Mouse (Mus musculus): ENCODE measurements around the gene Hoxd3.

Hoxd3 gene

GRCm38 (mm10) chr2:74726973-74727639 is 15.4 kb downstream of the Hoxd3 start:
- DNase-seq (ENCODE audit: low spot score in 2 of 2), result no peak

DNA sequence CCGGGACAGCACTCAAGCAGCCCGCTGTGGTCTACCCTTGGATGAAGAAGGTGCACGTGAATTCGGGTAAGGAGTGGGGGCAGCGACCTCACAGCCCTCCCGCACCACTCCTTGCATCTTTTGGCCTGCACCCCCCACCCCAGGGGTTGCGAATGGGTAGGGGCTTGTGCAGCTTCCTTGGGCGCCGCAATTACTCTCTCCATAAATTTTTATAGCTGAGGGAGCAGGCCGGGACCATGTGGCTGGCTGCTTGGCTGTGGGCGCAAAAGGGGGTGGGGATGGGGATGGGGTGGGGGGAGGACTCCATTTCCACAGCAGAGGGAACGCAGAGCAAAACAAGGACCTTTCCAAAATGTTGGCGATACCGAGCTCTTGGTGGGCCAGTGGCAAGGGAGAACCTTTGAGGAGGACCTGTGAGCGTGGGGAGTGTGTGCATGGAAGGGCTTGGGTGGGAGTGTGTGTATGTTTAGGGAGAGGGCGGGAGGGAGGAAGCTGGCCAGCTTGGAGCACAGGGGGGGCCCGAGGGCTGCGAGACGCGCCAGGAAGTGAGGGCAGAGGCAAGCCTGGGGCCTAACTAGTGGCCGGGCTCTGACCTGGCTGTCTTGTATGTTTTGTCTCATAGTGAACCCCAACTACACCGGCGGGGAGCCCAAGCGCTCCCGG is 16.0 kb downstream of the Hoxd3 start:
- DNase-seq (ENCODE audit: low spot score in 2 of 2), result no peak

- DNase-seq (ENCODE audit: low spot score in 2 of 2), result no peak
These were observed 16.6 kb downstream of the Hoxd3 start for GRCm38 (mm10) chr2:74728303-74728680.

- no peak for DNase-seq (ENCODE audit: low spot score in 2 of 2)
These were observed 18.6 kb downstream of the Hoxd3 start for GRCm38 (mm10) chr2:74730331-74730730.

DNA sequence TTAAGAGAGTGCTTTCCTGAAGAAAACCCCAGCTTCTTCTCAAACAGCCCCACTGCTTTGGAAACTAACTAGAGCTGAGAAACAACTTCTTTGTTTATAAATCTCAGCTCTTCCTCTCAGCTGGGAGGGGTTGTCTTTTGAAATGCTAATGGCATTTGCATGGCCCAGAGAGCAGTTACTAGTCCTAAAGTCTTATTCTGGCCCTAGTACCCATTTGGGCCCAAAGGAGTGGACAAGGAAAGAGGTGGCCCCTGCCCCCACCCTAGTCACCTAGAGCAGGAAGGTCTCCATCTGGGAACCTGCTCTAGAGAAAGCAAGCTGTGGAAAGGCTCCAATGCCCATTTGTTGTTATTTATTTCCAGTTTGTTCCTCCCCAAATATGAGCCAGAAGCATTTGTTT is 19.3 kb downstream of the Hoxd3 start:
- DNase-seq (ENCODE audit: low spot score in 2 of 2), result no peak

- no peak for DNase-seq (ENCODE audit: low spot score in 2 of 2)
These were observed 20.2 kb downstream of the Hoxd3 start for GRCm38 (mm10) chr2:74731799-74732512.

- no peak for DNase-seq (ENCODE audit: low spot score in 2 of 2)
These were observed 21.0 kb downstream of the Hoxd3 start for GRCm38 (mm10) chr2:74732513-74733316.

- DNase-seq (ENCODE audit: low spot score in 2 of 2), result no peak
These were observed 21.6 kb downstream of the Hoxd3 start for GRCm38 (mm10) chr2:74733317-74733661.

DNA sequence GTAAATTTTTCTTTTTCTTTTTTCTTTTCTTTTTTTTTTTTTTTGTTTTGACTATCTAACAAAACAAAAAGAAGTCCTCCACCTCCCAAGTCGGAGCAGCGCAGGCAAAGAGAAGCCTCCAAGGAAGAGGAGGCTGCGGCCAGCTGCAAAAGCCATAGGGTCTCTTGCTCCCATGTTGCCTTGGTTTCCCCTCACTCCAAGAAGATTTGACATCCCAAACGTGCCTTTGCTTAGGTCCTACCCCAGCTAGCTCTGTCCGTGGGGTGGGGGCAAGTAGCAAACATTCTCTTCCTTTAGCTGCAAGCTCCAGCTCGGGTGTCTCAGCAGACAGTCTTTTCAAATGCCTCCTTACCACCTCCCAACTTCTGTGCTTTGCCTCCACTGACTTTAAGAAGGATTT is 22.0 kb downstream of the Hoxd3 start:
- DNase-seq (ENCODE audit: low spot score in 2 of 2), result no peak

- DNase-seq (ENCODE audit: low spot score in 2 of 2), result no peak
These were observed 22.7 kb downstream of the Hoxd3 start for GRCm38 (mm10) chr2:74734451-74734850.

DNA sequence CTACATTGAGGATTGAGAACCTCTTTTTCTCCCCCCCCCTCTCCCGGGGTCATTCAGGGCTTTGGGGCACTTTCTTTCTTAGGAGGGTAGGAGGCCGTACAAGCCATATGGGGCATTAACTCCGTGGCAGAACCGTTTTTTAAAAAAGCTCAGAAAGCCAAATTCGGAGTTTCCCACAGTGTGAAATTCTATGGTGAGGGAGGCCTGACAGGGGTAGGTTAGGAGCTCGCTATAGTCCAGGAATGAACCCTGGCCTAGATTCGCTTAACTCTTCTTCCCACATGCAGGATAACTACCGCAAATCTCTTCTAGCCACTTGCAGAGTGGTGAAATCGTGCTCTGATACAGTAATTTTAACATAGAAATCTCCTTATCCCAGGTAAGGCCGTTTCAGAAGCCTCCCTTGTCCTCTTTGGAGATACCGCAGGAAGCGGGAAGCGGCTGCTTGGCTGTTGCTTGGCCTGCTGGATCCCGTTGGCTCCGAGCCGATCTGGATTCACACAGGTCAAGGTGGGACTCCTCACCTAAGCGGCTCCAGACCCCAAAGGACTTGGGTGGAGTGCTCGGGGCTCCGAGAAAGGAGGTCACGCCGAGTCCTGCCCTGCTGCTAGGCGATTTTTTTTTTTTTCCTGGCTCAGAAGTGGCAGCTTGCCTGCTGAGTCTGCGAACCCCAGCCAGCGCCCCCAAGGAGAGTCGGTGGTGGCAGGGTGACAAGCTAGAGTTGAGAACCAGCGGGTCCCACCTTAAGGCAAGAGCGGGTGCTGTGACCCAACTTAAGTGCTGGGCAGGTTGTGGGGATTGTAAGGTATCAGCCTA is 23.5 kb downstream of the Hoxd3 start:
- DNase-seq (ENCODE audit: low spot score in 2 of 2), result no peak

DNA sequence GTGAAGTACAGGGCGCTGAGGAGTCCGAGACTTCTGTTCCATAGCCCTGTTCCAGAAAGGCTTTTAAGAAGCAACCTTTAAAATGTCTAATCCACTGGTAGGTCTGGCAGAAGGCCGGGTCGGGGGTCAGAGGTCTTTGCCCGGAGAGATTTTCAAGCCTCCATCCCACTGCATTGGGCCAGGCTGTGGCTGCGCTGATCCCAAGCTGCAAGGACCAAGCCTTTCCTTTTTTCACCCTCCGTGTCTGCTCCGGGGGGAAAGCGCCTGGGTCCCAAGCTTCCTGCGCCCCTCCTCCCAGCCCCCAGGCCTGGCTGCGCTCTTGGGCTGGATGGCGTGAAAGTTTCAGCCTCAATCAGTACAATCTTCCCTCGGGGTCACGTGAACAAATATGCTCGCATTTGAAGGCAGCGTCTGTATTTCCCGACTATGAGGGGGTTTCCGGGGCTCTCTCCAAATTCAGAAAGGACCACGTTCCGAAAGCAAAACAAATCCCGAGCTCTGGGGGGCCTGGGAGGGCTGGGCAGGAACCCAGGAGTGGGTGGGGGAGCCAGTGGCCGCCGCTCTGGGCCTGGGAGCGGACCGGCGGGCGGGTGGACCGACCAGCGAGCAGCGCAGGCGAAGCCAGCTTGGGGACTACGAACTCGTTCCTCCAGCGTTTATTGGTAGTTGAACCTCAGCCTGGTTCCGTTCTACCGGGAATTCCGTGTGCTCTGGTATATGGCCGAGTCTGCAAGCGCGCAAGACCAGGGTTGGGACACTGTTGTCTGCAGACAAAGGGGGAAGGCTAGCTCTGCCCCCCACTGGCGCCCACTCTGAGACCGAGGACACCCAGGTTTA is 24.3 kb downstream of the Hoxd3 start:
- DNase-seq (ENCODE audit: low spot score in 2 of 2), result no peak

DNA sequence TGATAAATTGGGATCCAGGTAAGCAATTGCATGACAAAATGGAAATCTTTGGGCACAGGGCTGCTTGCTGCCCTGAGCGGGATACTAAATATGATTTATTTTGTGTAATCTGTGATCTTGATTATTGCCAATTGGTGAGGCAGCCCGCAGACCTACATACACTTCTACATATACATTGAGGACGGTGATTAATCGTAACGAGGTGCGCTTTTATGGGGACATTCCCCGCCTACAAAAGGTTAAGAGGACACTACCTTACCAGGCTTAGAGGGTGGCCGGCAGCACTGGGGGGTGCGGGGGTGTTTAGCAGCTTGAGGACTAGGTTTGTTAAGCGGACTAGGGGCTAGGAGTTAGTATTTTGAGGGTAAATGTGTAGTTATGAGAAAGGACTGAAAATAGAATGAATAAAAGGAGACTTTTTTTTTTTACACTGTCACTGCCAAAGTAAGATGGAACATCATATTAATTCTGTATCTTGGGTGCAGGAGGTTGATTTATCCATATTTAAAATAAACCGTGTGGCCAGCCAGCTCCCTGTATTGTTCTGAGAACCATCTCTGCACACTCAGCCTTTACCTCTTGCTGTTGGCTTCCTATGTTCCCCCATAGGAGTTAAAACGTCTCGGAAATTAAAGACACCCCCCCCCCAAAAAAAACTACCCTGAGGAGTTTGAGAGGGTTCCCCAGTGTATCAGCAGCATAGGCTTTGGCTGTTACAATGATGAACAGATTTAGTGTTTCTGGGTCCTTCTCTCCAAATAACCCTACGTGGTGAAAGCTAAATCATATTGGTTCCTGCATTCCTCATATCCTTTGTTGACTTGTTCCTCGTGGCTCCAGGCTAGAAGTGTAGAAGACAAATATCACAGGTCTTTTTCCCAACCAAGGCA is 25.2 kb downstream of the Hoxd3 start:
- no peak for DNase-seq (ENCODE audit: low spot score in 2 of 2)

DNA sequence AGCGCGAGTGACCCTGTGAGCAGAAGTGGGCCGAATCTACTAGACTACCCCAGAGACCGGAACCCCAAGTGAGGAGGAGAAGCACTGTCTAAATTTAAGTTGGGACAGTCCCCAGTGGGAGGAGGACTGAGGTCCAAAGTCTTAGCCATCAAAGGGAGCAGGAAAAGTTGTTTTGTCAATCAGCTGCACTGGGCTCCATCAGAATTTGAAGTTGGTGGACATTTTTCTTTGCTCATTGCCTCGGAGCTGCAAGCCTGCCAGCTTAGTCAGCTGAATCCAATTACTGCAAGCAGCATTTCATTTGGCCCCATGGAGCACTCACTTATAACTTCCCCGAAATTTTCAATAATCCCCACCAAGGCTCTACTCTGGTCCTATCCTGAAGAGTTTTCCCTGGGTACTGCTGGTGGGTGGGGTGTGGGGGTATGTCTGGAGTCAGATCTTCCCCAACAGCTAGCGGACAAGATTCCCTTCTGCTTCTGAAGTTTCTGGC is 25.9 kb downstream of the Hoxd3 start:
- no peak for DNase-seq (ENCODE audit: low spot score in 2 of 2)

DNA sequence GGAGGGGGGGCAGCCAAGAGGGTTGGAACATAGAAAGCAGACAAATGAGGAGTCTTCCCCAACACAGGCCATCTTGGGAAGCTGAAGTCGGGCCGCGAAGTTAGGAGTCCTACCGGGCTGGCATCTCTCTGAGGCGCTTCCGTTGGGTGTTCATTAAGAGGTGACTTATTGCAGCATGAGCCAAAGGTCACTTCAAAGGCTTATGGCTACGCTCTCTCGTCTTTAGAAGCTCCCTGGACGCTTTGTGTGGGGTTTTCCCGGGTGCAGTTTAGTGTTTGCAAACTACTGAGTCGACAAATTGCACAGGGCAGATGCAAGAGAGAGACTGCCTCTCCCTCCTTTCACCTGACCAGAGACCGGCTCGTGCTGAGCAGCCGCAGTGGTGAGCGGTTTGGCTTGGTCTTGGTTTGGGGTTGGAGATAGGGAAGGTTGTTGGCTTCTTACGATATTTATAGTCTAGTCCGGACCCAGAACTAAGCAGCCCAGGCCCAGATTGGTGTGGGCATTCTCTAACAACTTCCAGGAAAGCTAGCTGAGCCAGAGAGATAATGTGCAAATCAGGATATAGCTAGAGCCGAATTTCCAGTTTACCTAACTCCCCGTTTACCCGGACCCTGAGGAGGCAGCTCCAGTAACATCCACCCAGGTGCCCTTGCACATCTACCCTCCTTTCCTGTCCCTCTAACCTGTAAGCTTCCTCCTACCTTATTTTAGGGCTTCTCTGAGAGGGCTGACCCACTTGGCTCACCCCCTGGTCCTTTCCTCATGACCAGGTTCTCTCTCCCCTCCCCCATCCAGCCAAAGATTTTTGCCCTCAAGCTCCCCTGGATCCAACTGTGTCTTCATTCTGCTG is 27.1 kb downstream of the Hoxd3 start:
- DNase-seq (ENCODE audit: low spot score in 2 of 2), result no peak

DNA sequence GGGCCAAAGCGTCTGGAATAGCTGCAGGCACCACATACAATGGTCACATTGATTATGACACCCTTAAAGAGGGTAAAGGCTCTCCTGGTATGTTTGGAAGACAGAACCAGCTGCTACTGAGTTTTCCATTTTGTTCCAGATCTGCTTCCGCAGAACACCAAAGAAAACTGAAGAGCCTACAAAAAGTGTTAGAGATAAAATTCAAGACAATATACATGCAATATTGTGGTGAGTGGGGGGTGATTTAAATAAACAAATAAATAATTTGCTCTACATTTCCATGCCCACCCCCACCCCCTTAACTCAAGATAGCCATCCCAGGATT is 27.7 kb downstream of the Hoxd3 start:
- DNase-seq (ENCODE audit: low spot score in 2 of 2), result no peak

DNA sequence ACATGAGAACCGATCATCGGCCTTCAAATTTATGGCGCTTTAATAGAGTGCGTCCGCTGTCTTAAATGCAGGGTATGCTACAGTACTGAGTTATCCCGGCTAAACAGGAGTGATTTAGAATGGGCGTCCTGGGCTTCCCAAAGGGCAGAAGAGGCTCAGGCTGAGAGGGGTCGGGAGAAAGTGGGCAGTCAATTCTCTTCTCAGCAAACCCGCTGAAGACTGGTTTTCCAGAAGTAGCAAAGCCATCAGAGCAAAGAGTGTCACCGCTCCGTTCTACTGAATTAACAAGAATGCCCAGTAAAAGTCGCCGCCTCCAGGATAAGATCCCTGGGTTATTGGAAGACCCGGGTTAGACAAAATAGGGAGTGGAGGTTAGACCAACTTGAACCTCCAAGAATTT is 28.1 kb downstream of the Hoxd3 start:
- DNase-seq (ENCODE audit: low spot score in 2 of 2), result no peak

DNA sequence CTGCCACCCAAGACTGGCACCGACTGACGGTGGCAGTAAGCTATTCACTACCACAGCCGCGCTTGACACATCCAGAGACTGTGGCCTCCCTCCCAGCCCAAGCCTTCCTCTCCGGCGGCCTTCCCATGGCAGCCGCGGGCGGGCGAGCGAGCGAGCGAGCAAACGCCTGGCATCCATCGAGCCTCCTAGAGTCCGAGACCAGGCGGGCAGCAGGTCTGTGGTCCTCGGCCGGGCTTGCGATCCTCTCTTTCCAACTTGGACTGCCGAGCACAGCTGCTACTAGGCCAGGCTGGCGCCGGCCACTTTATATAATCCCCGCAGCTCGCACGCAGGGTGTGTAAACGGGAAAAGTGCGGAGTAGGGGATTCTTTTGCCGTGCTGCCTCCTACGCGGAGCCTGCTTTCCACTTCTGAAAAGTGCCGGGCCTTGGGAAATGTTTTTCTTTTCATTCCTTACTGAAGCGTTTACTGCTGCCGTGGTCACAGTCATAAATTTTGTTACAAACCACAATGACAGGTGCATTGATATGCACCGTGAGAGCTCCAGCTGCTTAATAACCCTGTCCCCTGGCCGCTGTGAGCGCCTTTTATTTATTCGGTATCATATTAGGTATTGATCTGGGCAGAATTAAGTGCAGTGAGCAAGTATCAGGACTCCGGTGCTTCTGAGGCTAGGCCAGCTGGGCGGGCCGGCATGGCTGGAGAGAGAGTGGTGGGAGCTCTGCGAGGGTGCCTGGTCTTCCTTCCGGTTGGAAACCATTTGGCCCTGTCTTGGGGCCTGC is 28.8 kb downstream of the Hoxd3 start:
- DNase-seq (ENCODE audit: low spot score in 2 of 2), result no peak
